Mouse (Mus musculus) CH12.LX (cell line): ENCODE measurements around the gene Ubap2. TPM values are rescaled to one million over a fixed set of nuclear protein-coding genes. Genes with fewer than 3 reads are reported as not detected.

Experiments
- DNase-seq: peaks from one replicate; pipeline ENCODE4 v3.0.0-alpha.2; 2013; ENCODE audit errors: extremely low read depth
- H3K27ac ChIP-seq: 2 replicates; pipeline ENCODE4 v1.5.1; 2012; ENCODE audit warnings: low read depth, mild to moderate bottlenecking, control low read depth, moderate library complexity; ENCODE audit not compliant: insufficient read depth
- H3K27me3 ChIP-seq: replicated peaks from 2 replicates; pipeline ENCODE3; 2012; ENCODE audit warnings: inconsistent platforms
- H3K36me3 ChIP-seq, 2 experiments: replicated peaks in 1 of 2; 2 replicates each; pipeline versions ENCODE3 to v1.6.1; 2012; ENCODE audit warnings: inconsistent platforms in 1 of 2, low read length in 1 of 2, mild to moderate bottlenecking in 1 of 2, mixed read lengths in 1 of 2, moderate library complexity in 1 of 2; ENCODE audit not compliant: control insufficient read depth in 1 of 2, insufficient read depth in 1 of 2
- H3K4me1 ChIP-seq, 2 experiments: 2 replicates each; pipeline ENCODE4 v1.6.1; 2012; ENCODE audit warnings: inconsistent platforms in 1 of 2, moderate library complexity in 1 of 2; ENCODE audit not compliant: insufficient read depth in 2 of 2, control insufficient read depth in 1 of 2
- H3K4me2 ChIP-seq: 2 replicates; pipeline ENCODE4 v1.6.1; 2012; ENCODE audit warnings: low read depth, mild to moderate bottlenecking, control low read depth; ENCODE audit not compliant: poor library complexity, insufficient read depth, severe bottlenecking
- H3K4me3 ChIP-seq, 3 experiments: fragments of 150-350 bp in 1 of 3; sonication (generic) in 1 of 3; replicated peaks in 1 of 3; 2 replicates each; pipeline versions ENCODE3 to v1.5.1; 2011 to 2012; ENCODE audit warnings: low read depth in 2 of 3, low read length in 2 of 3, mild to moderate bottlenecking in 2 of 3, moderate library complexity in 2 of 3, control low read depth in 1 of 3, improper control_type of control experiment in 1 of 3, inconsistent platforms in 1 of 3, mixed read lengths in 1 of 3; ENCODE audit not compliant: poor library complexity in 1 of 3
- H3K79me2 ChIP-seq: replicated peaks from 2 replicates; pipeline ENCODE4 v1.6.1; 2012; ENCODE audit warnings: mild to moderate bottlenecking, moderate library complexity; ENCODE audit not compliant: control insufficient read depth, poor library complexity, insufficient read depth, severe bottlenecking; ENCODE audit errors: extremely low read depth
- H3K9ac ChIP-seq: 2 replicates; pipeline ENCODE4 v1.6.1; 2012; ENCODE audit warnings: low read depth, mild to moderate bottlenecking, control low read depth, moderate library complexity; ENCODE audit not compliant: insufficient read depth
- H3K9me3 ChIP-seq: replicated peaks from 2 replicates; pipeline ENCODE3; 2012; ENCODE audit warnings: low read length, inconsistent platforms, mixed read lengths
- BHLHE40 ChIP-seq: IDR thresholded peaks from 2 replicates; pipeline ENCODE4 v1.6.1; 2011; ENCODE audit warnings: mild to moderate bottlenecking, low read depth, low read length, improper control_type of control experiment
- CHD1 ChIP-seq: IDR thresholded peaks from 2 replicates; pipeline ENCODE4 v1.6.1; 2012; ENCODE audit warnings: low read depth, low read length, improper control_type of control experiment, inconsistent platforms
- CHD2 ChIP-seq: IDR thresholded peaks from 2 replicates; pipeline ENCODE4 v1.6.1; 2011; ENCODE audit warnings: low read length, improper control_type of control experiment
- EP300 ChIP-seq: IDR thresholded peaks from 2 replicates; pipeline ENCODE4 v1.6.1; 2011; ENCODE audit warnings: low read length, improper control_type of control experiment
- ETS1 ChIP-seq: conservative IDR thresholded peaks from 2 replicates; pipeline ENCODE4 v1.6.1; 2012; ENCODE audit warnings: low read depth, mild to moderate bottlenecking, inconsistent platforms, low read length, improper control_type of control experiment, moderate library complexity
- JUN ChIP-seq: IDR thresholded peaks from 2 replicates; pipeline ENCODE4 v1.6.1; 2011; ENCODE audit warnings: low read depth, mild to moderate bottlenecking, low read length, improper control_type of control experiment, moderate library complexity; ENCODE audit not compliant: insufficient read depth
- JUND ChIP-seq: conservative IDR thresholded peaks from 2 replicates; pipeline ENCODE4 v1.6.1; 2011; ENCODE audit warnings: low read depth, low read length, improper control_type of control experiment
- KAT2A ChIP-seq: IDR thresholded peaks from 2 replicates; pipeline ENCODE4 v1.6.1; 2012; ENCODE audit warnings: low read length, improper control_type of control experiment, inconsistent platforms; ENCODE audit not compliant: insufficient replicate concordance
- MAZ ChIP-seq: IDR thresholded peaks from 2 replicates; pipeline ENCODE4 v1.6.1; 2012; ENCODE audit warnings: low read depth, mild to moderate bottlenecking, inconsistent platforms, low read length, improper control_type of control experiment, moderate library complexity
- MEF2A ChIP-seq: IDR thresholded peaks from 2 replicates; pipeline ENCODE4 v1.6.1; 2014; ENCODE audit warnings: low read depth, mild to moderate bottlenecking, inconsistent platforms, low read length, improper control_type of control experiment, borderline replicate concordance
- MXI1 ChIP-seq: IDR thresholded peaks from 2 replicates; pipeline ENCODE4 v1.6.1; 2011; ENCODE audit warnings: mild to moderate bottlenecking, low read depth, low read length, improper control_type of control experiment
- NELFE ChIP-seq: IDR thresholded peaks from 2 replicates; pipeline ENCODE4 v1.6.1; 2011; ENCODE audit warnings: low read depth, low read length, improper control_type of control experiment
- NRF1 ChIP-seq: IDR thresholded peaks from 2 replicates; pipeline ENCODE4 v1.6.1; 2014; ENCODE audit warnings: low read depth, mild to moderate bottlenecking, inconsistent platforms, low read length, improper control_type of control experiment, moderate library complexity
- POLR2A ChIP-seq: IDR thresholded peaks from 2 replicates; pipeline ENCODE4 v1.6.1; 2011; ENCODE audit warnings: low read depth, mild to moderate bottlenecking, improper control_type of control experiment, low read length
- RCOR1 ChIP-seq: conservative IDR thresholded peaks from 2 replicates; pipeline ENCODE4 v1.6.1; 2012; ENCODE audit warnings: low read depth, mild to moderate bottlenecking, inconsistent platforms, low read length, improper control_type of control experiment
- USF2 ChIP-seq: conservative IDR thresholded peaks from 2 replicates; pipeline ENCODE4 v1.6.1; 2011; ENCODE audit warnings: low read depth, low read length, improper control_type of control experiment
- ZC3H11A ChIP-seq: IDR thresholded peaks from 2 replicates; pipeline ENCODE4 v1.6.1; 2012; ENCODE audit warnings: low read depth, mild to moderate bottlenecking, inconsistent platforms, low read length, improper control_type of control experiment
- ZMIZ1 ChIP-seq: IDR thresholded peaks from 2 replicates; pipeline ENCODE4 v1.6.1; 2012; ENCODE audit warnings: low read depth, mild to moderate bottlenecking, inconsistent platforms, low read length, improper control_type of control experiment
- dilution Hi-C: fragments of 300-500 bp; cut with MboI; formaldehyde crosslinking; loops from 2 replicates; pipeline ENCODE4 v1.14.3; 2020; ENCODE audit warnings: low sequenced_read_pairs; ENCODE audit not compliant: extremely low pct_unique_long_range_greater_than_20kb, extremely low pct_ligation_motif_present
- in situ Hi-C: fragments of 300-500 bp; cut with MboI; formaldehyde crosslinking; loops from 3 replicates; pipeline ENCODE4 v1.14.3; 2019; ENCODE audit warnings: low sequenced_read_pairs, low pct_ligation_motif_present, low pct_unique_long_range_greater_than_20kb, mixed read lengths
- polyA plus RNA-seq: library from polyadenylated mRNA; unstranded; fragments of >175 nt; gene quantifications from 2 replicates; pipeline ENCODE4 v1.2.1, GENCODE M21; 2012; ENCODE audit warnings: low read depth; ENCODE audit not compliant: insufficient read length
- total RNA-seq, 2 experiments: library from RNA; depleted of rRNA; stranded (reverse); fragments of 300-350 nt in 1 of 2; fragments of >200 nt in 1 of 2; gene quantifications; 2 replicates each; pipeline ENCODE4 v1.2.3; 2012 to 2014

The Ubap2 gene
- total and polyA plus RNA-seq, 3 experiments = 5.4 to 115 (median 17.4) TPM

DNA sequence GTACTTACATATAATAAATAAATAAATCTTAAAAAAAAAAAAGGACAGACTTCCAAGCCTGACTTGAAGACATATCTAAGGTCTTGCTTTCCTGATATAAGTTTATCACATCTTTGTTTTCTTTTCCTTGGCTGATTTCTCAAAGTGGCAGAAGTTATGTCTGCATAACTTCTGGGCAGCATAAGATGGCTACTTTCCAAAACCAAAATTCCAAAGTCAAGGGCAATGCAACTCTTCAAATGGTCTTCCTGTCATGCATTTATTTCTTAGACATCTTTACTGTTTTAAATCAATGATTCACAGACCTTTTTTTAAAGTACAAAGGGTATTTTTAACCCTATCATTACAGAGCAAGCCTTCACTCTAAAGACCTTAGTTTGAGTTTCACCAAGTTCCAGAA, 14.3 kb downstream of the Ubap2 start:
- dilution Hi-C loops (no loop called here), in situ Hi-C loops (no loop called here)
- no peak overlapping the region for H3K9ac ChIP-seq
- no peak overlapping the region for H3K4me3 ChIP-seq
- no peak overlapping the region for H3K4me2 ChIP-seq
- no peak for TF ChIP-seq USF2
- H3K4me1 ChIP-seq = peaks cover 3 to 17% of the 10 kb centered on the region in 2 experiments; a peak in 3 of 4 replicates
- no peak overlapping the region for H3K27ac ChIP-seq
- DNase-seq = no peak
- no peaks in the 10 kb centered on the region for H3K9me3 ChIP-seq
- H3K27me3 ChIP-seq = no peaks in the 10 kb centered on the region
- peaks cover 79% of the 10 kb centered on the region for H3K79me2 ChIP-seq
- peaks cover 11 to 61% of the 10 kb centered on the region in 2 experiments for H3K36me3 ChIP-seq

DNA sequence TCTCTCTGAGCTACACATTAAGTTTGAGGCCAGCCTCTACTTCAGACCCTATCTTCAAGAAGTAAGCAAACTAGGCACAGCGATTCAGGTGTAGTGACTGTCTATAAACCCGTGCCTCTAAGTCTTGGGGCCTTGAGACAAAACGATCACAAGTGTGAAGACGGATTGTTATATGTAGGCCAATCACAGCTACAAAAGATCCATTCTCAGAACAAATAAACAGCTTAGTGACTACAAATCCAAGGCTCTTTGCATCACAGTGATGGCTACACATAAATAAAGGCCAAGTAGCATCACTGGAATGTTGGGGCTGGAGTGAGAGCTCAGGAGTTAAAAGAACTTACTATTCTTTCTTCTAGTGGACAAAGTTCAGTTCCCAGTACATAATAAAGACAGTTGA, 15.9 kb downstream of the Ubap2 start:
- no peak overlapping the region for H3K4me2 ChIP-seq
- DNase-seq = no peak
- H3K4me1 ChIP-seq = peaks cover 3 to 20% of the 10 kb centered on the region in 2 experiments; a peak in 3 of 4 replicates
- H3K36me3 ChIP-seq = peaks cover 5 to 58% of the 10 kb centered on the region in 2 experiments
- dilution Hi-C loops = no loop called here
- peaks cover 76% of the 10 kb centered on the region for H3K79me2 ChIP-seq
- H3K27ac ChIP-seq = no peak overlapping the region
- no peak overlapping the region for H3K9ac ChIP-seq
- H3K9me3 ChIP-seq = no peaks in the 10 kb centered on the region
- in situ Hi-C loops = no loop called here
- TF ChIP-seq RCOR1 (no peak), MXI1 (no peak), CHD2 (no peak), NRF1 (no peak), JUN (no peak), MAZ (no peak), KAT2A (no peak), ETS1 (no peak), NELFE (no peak), EP300 (no peak), BHLHE40 (no peak), JUND (no peak), MEF2A (no peak), ZMIZ1 (no peak), ZC3H11A (no peak), POLR2A (no peak), CHD1 (no peak)
- H3K27me3 ChIP-seq = no peaks in the 10 kb centered on the region
- H3K4me3 ChIP-seq = no peak overlapping the region
